Mouse (Mus musculus) forebrain, embryonic 11.5 days (tissue): ENCODE measurements around the gene Scarf2. TPM values are rescaled to one million over a fixed set of nuclear protein-coding genes. Genes with fewer than 3 reads are reported as not detected.

Source experiments
- ATAC-seq: fragments of 200-750 bp; cut with Nextera tagmentation; replicated peaks from 2 replicates; pipeline ENCODE4 v1.8.0; 2017; ENCODE audit warnings: moderate TSS enrichment; ENCODE audit not compliant: low FRiP score
- DNase-seq: peaks from one replicate; pipeline ENCODE4 v3.0.0-alpha.2; 2017; ENCODE audit warnings: low spot score
- H3K27ac ChIP-seq: fragments of 300-500 bp; sonication (generic); 2 replicates; pipeline ENCODE4 v1.5.1; 2014; ENCODE audit warnings: low read depth, low read length
- H3K27me3 ChIP-seq: fragments of 300-500 bp; sonication (generic); 2 replicates; pipeline ENCODE4 v1.6.1; 2014; ENCODE audit warnings: mild to moderate bottlenecking, low read length, mixed read lengths; ENCODE audit not compliant: control insufficient read depth, insufficient read depth
- H3K36me3 ChIP-seq: fragments of 300-500 bp; sonication (generic); 2 replicates; pipeline ENCODE4 v1.6.1; 2014; ENCODE audit warnings: mild to moderate bottlenecking, low read length, moderate library complexity, mixed read lengths; ENCODE audit not compliant: control insufficient read depth, insufficient read depth
- H3K4me1 ChIP-seq: fragments of 300-500 bp; sonication (generic); replicated peaks from 2 replicates; pipeline ENCODE4 v1.6.1; 2014; ENCODE audit warnings: low read length, mixed read lengths; ENCODE audit not compliant: control insufficient read depth, insufficient read depth
- H3K4me2 ChIP-seq: fragments of 300-500 bp; sonication (generic); 2 replicates; pipeline ENCODE4 v1.6.1; 2014; ENCODE audit warnings: low read depth, mild to moderate bottlenecking, low read length, moderate library complexity, mixed read lengths; ENCODE audit not compliant: severe bottlenecking
- H3K4me3 ChIP-seq: fragments of 300-500 bp; sonication (generic); 2 replicates; pipeline ENCODE4 v1.5.1; 2014; ENCODE audit warnings: low read depth, low read length
- H3K9ac ChIP-seq: fragments of 300-500 bp; sonication (generic); 2 replicates; pipeline ENCODE4 v1.6.1; 2014; ENCODE audit warnings: low read length
- H3K9me3 ChIP-seq: fragments of 300-500 bp; sonication (generic); 2 replicates; pipeline ENCODE4 v1.6.1; 2016; ENCODE audit warnings: low read length, mixed read lengths; ENCODE audit not compliant: control insufficient read depth
- WGBS: fragments of 180-500 bp; shearing (Covaris S2); extraction: QIAGEN DNeasy Blood & Tissue Kit; methylation state at CpG from one replicate; pipeline ENCODE4 v1.1.7; 2014; 5-methylcytosine and 5-hydroxymethylcytosine counted together
- polyA plus RNA-seq: library from polyadenylated mRNA; unstranded; fragments of >200 nt; fragmentation: Nextera tagmentation; extraction: Ambion mirVana; gene quantifications from 2 replicates; pipeline ENCODE4 v1.2.1, GENCODE M21; 2014

The Scarf2 gene
- polyA plus RNA-seq = 7.4 and 7.9 TPM in 2 replicates

GRCm38 (mm10) chr16:17796971-17797811 is at the start of gene Scarf2:
TSS of gene Scarf2 (plus strand) at chr16:17797282.
- peak; percentile 39 for ATAC-seq
- peak; percentile 72 for DNase-seq
- Histone ChIP-seq H3K9me3 (no peaks in the 10 kb centered on the region), H3K27ac (no peak within 1 kb of the TSS), H3K9ac (peak within 1 kb of the TSS; percentile 64), H3K36me3 (0 out of 2 replicates have a peak, but pooled peaks cover 2% of the 10 kb centered on the region), H3K27me3 (peaks cover 64% of the 10 kb centered on the region), H3K4me2 (peak within 1 kb of the TSS; percentile 73), H3K4me3 (peak within 1 kb of the TSS; percentile 48), H3K4me1 (peaks cover 13% of the 10 kb centered on the region)
- WGBS = 1% methylated on average over 78 of the region's 81 CpGs

DNA sequence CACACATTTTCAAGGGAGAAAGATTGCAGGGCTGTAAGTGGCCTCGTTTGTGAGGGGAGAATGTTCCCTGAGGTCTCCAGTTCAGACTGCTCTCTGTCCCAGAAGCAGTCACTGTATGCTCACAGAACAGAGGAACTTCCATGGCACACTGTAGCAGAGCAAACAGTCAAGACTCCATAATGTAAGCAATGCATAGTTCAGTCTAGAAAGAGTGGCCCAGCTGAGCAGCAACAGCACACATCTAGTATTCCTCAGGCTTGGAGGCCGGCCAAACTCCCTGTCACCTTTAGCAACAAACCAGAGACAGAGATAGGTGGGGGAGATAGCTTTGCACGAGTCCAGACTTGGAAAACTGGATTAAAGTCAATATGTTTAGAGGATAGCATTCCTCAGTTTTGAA is 44.1 kb upstream of the Scarf2 start:
- Histone ChIP-seq H3K27me3 (no peaks in the 10 kb centered on the region), H3K36me3 (no peaks in the 10 kb centered on the region), H3K4me3 (no peak overlapping the region), H3K4me2 (no peak overlapping the region), H3K27ac (no peak overlapping the region), H3K4me1 (no peaks in the 10 kb centered on the region), H3K9me3 (no peaks in the 10 kb centered on the region), H3K9ac (no peak overlapping the region)
- DNase-seq (no peak), ATAC-seq (no peak)
- 42% methylated on average over 3 of the region's 3 CpGs for WGBS

DNA sequence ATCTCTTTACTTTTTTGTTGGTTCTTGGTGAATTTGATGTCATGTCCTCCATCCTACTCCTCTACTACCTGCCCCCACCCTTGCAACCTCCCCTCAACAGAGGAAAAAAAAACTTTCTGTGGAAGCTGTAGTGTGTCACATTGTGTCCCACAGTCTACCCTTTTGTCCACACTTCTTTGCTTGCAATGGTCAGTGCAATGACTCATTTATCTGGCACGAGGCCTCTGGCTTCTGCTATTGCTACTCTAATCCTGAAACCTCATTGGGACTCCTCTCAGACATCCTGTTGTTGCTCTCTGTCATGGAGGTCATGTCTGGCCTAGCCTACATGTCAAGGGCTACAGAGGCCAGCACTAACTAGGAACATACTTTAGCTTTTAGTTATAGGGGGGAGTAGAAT is 43.4 kb upstream of the Scarf2 start:
- Histone ChIP-seq H3K9me3 (no peaks in the 10 kb centered on the region), H3K4me1 (no peaks in the 10 kb centered on the region), H3K9ac (no peak overlapping the region), H3K27me3 (no peaks in the 10 kb centered on the region; the same call in 1 of the 2 replicates), H3K4me3 (no peak overlapping the region), H3K4me2 (no peak overlapping the region), H3K36me3 (no peaks in the 10 kb centered on the region), H3K27ac (no peak overlapping the region)
- WGBS = 45% methylated on average over 1 of the region's 1 CpGs
- DNase-seq (no peak), ATAC-seq (no peak)

DNA sequence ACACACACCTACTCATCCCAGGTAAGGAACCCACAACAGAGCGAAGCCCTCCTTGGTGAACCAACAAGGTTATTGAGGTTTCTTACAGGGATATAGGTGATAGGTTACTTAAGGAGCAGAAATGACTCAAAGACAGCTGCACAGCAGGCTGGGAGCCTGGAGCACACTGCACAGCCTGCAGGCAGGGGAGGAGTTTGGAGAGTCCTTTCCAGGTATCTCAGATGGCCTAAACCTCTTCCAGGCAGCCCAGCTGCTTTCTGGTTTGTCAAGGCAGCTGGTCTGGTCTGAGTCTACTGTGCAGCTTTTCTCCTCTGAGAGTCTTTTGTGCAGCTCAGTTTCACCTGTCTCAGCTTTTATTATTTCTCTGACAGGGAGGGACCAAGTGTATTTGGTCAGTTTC is 39.3 kb upstream of the Scarf2 start:
- Histone ChIP-seq H3K4me3 (no peak overlapping the region), H3K4me2 (no peak overlapping the region), H3K9ac (no peak overlapping the region), H3K27ac (no peak overlapping the region), H3K36me3 (no peaks in the 10 kb centered on the region), H3K4me1 (0 out of 2 replicates have a peak, but pooled peaks cover 2% of the 10 kb centered on the region), H3K27me3 (no peaks in the 10 kb centered on the region; the same call in 1 of the 2 replicates), H3K9me3 (no peaks in the 10 kb centered on the region)
- WGBS = 100% methylated on average over 1 of the region's 1 CpGs
- DNase-seq (no peak), ATAC-seq (no peak)

- no peak for ATAC-seq
- no peak for DNase-seq
Observed at GRCm38 (mm10) chr16:17758902-17759301, 38.2 kb upstream of the Scarf2 start.

DNA sequence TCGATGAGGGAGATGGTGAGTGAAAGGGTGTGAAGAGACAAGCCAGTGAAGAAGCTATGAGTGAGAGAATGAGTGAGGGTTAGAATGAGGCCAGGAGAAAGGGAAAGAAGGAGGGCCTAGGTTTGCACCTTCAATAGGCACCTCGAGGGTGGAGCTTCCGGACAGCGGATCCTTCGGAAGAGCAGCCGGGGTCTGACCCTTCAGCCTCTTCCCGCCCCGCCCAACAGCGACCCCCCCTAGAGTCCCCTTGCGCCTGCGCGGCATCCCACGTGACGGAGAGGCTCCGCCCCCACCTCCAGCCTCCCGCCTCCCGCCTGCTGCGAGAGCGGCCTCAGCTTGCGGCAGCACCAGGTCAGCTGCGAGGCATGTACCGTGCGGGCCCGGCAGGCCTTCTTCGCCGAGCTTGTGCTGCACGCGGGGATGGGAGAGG is 37.7 kb upstream of the Scarf2 start, which contains the start of gene Klhl22:
Gene Klhl22 (plus strand): TSS at position 275 of the 430 bp plus-strand sequence.
- Histone ChIP-seq H3K4me2 (peak within 1 kb of the TSS; percentile 85), H3K36me3 (no peaks in the 10 kb centered on the region), H3K4me1 (0 out of 2 replicates have a peak, but pooled peaks cover 2% of the 10 kb centered on the region), H3K9ac (peak within 1 kb of the TSS; percentile 84), H3K27ac (no peak within 1 kb of the TSS), H3K4me3 (peak within 1 kb of the TSS; percentile 57), H3K9me3 (no peaks in the 10 kb centered on the region), H3K27me3 (no peaks in the 10 kb centered on the region; the same call in 1 of the 2 replicates)
- 2% methylated on average over 25 of the region's 28 CpGs for WGBS
- DNase-seq (peak; percentile 95), ATAC-seq (peak; percentile 96)

More at GRCm38 (mm10) chr16:17758902-17759301, 38.2 kb upstream of the Scarf2 start:
- Histone ChIP-seq H3K4me2 (peak overlapping the region; percentile 85), H3K4me3 (peak overlapping the region; percentile 57), H3K36me3 (no peaks in the 10 kb centered on the region), H3K27me3 (no peaks in the 10 kb centered on the region; the same call in 1 of the 2 replicates), H3K9me3 (no peaks in the 10 kb centered on the region), H3K9ac (peak overlapping the region; percentile 84), H3K27ac (no peak overlapping the region), H3K4me1 (0 out of 2 replicates have a peak, but pooled peaks cover 2% of the 10 kb centered on the region)
- WGBS = 57% methylated on average over 9 of the region's 9 CpGs

DNA sequence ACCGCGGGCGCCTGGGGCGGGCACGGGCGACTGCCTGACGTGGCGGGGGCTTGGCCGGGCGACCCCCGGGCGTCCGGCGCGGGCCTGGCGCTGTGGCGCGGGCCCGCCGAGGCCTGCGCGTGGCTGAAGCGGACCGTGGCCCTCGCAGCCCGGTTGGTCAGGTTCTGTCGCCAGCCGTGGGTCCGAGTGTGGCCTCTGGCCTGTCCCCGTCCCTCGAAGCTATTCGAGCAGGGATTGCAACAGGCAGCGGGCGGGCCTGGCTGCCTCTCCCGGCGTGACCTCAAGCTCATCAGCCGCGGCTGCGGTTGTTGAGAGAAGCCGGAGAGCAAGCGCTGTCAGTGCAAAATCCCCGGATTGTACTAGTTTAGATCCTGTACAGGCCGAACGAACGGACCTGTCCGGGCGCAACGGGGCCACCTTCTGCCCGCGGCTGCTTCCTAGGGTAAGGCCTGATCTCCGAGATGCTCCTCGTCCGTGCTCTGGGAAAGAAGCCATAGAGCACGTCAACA is 37.2 kb upstream of the Scarf2 start:
- H3K4me1 ChIP-seq = 0 out of 2 replicates have a peak, but pooled peaks cover 2% of the 10 kb centered on the region
- peak overlapping the region; percentile 84 for H3K9ac ChIP-seq
- DNase-seq = peak; percentile 75
- peak overlapping the region; percentile 85 for H3K4me2 ChIP-seq
- H3K27ac ChIP-seq = no peak overlapping the region
- ATAC-seq = peak; percentile 69
- WGBS = 2% methylated on average over 47 of the region's 54 CpGs
- H3K27me3 ChIP-seq = no peaks in the 10 kb centered on the region; the same call in 1 of the 2 replicates
- H3K9me3 ChIP-seq = no peaks in the 10 kb centered on the region
- no peaks in the 10 kb centered on the region for H3K36me3 ChIP-seq
- peak overlapping the region; percentile 57 for H3K4me3 ChIP-seq

GRCm38 (mm10) chr16:17760657-17761056 is 36.4 kb upstream of the Scarf2 start:
- H3K4me1 ChIP-seq = 0 out of 2 replicates have a peak, but pooled peaks cover 2% of the 10 kb centered on the region
- peak overlapping the region; percentile 57 for H3K4me3 ChIP-seq
- H3K27me3 ChIP-seq = no peaks in the 10 kb centered on the region; the same call in 1 of the 2 replicates
- WGBS = 34% methylated on average over 8 of the region's 8 CpGs
- H3K27ac ChIP-seq = no peak overlapping the region
- no peaks in the 10 kb centered on the region for H3K9me3 ChIP-seq
- no peaks in the 10 kb centered on the region; the same call in 1 of the 2 replicates for H3K36me3 ChIP-seq
- peak overlapping the region; percentile 85; the same call in 1 of the 2 replicates for H3K4me2 ChIP-seq
- no peak overlapping the region for H3K9ac ChIP-seq
- ATAC-seq = no peak
- peak; percentile 63 for DNase-seq
